Mouse (Mus musculus) urinary bladder, postnatal 14 days (tissue): ENCODE results near the gene Spam1.

Experiments used
- DNase-seq: peaks from one replicate; pipeline ENCODE4 v3.0.0; 2021; ENCODE audit warnings: low spot score

Gene Spam1

DNA sequence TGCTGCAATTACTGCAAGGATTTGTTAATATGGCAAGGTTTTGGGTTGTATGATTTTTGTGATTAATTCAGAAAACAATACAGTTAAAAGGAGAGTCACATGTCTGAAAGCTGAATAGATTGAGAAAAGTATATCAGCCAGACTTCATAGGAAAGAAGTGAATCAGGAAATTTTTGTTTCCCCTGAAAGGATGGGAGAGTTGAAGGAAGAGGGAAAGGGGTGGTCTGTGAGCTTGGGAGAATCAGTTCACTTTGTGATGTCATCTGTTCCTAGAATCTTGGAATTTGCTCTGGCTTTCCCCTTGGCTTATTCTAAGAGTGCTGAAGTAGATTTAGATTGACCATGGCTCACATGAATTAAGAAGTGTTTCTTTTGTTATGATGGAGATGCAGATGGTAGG, at the start of gene Spam1:
Gene Spam1 (plus strand): TSS at position 301 of the 400 bp plus-strand sequence.
- no peak for DNase-seq

GRCm38 (mm10) chr6:24748029-24748428, 43.0 kb upstream of the Spam1 start, which contains the start of gene Hyal4:
Hyal4 (plus strand) TSS chr6:24748329.
- no peak for DNase-seq

- no peak for DNase-seq
Observed at GRCm38 (mm10) chr6:24759281-24759680, 31.7 kb upstream of the Spam1 start.

GRCm38 (mm10) chr6:24766261-24766660, 24.7 kb upstream of the Spam1 start:
- no peak for DNase-seq

GRCm38 (mm10) chr6:24779182-24779581, 11.8 kb upstream of the Spam1 start:
- no peak for DNase-seq

DNA sequence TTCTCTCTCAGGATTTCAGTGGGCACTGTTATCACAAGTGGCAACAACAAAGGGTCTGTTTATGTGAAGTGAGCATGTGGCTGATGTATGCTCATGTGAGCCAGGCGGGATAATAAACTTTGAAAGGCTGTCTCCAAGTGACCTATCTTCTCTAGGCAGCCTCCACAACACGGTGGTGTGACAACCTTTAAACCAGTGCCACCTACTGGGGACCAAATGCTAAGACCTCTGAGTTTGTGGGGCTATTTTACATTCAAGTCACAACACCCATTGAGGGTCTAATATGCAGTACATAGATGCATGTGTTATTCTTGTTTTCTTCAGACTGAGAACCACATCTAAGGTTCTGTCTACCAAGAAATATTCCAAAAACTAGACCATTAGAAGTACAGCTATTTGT, 31.1 kb downstream of the Spam1 start:
- no peak for DNase-seq
